Mouse (Mus musculus) heart, postnatal 14 days (tissue): ENCODE results near the gene Map2k4. TPM values are rescaled to one million over a fixed set of nuclear protein-coding genes. Genes with fewer than 3 reads are reported as not detected.
A peak's percentile ranks its signal among the peaks of the same experiment; 100 is the strongest.

Source experiments
- DNase-seq, 2 experiments: peaks; one replicate each; pipeline ENCODE4 v3.0.0; 2021 to 2022
- intact Hi-C: fragments of 180-260 bp; cut with DNase I; formaldehyde crosslinking; loops from one replicate; pipeline ENCODE4 v1.15.1; 2025
- total RNA-seq, 2 experiments: library from RNA; stranded (reverse); gene quantifications; 2 replicates each; pipeline ENCODE4 v1.2.3; 2021

Gene Map2k4
- total RNA-seq, 2 experiments from 2014 or later: 47.4 to 47.5 TPM

- intact Hi-C loops: no loop called here
- DNase-seq: no peak
Observed at GRCm38 (mm10) chr11:65777810-65778209, 10.3 kb downstream of the Map2k4 start.

- intact Hi-C loops: no loop called here
- DNase-seq: no peak
Observed at GRCm38 (mm10) chr11:65776906-65777611, 11.0 kb downstream of the Map2k4 start.

DNA sequence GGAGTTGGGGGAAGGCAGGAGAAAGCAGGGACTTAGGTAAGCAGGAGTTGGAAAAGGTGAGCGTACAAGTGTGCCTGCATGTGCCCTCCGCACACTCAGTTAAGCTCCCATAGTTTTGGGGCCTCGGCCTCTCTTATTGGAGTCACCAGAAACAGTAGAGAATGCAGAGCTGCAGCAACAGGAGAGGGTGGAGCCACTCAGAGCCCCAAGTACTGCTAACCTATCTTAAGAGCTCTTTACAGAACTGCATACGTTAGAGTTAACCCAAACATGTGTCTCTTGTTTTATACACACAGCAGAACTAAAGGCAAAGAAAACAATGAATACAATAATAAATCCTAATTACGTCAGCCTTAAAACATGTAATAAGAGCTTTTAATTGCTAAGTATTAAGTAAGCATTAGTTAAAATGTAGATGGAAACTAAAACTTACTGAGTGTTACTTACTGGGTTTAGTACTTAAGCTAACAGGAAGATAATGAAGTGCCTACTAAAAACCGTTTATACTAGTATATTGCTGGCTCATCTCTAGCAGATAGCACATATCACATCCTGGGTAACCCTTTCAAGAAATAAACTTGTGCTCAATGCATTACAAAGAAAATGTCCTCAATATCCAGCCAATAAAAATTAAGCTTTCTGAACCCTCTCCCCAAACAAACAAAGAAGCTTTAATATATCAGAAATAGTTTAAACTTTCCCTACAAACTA lies 14.0 kb downstream of the Map2k4 start:
- DNase-seq: no peak
- intact Hi-C loops: no loop called here

DNA sequence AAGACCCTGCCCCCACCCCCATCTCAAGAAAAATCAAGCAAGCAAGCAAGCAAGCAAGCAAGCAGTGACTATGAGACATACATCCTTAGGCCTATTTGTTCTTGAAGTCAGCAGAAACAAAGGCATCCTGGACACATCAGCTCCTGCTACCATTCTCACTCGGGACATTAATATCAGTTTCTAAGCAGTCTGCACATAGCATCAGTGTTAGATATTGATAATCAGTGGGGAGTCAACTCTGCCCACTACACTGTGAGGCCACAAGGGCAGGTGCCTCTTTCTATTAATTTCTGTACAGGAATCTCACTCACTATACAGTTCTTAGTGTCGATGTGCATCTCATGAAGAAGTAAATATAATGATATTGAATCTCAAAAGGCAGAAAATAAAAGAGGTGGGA lies 14.6 kb downstream of the Map2k4 start:
- no peak for DNase-seq
- intact Hi-C loops: no loop called here

GRCm38 (mm10) chr11:65771546-65771945 lies 16.6 kb downstream of the Map2k4 start:
- intact Hi-C loops: no loop called here
- no peak for DNase-seq

GRCm38 (mm10) chr11:65769990-65770389 lies 18.1 kb downstream of the Map2k4 start:
- intact Hi-C loops: no loop called here
- no peak for DNase-seq

- DNase-seq: no peak
- intact Hi-C loops: no loop called here
Observed at GRCm38 (mm10) chr11:65768445-65768844, 19.7 kb downstream of the Map2k4 start.

DNA sequence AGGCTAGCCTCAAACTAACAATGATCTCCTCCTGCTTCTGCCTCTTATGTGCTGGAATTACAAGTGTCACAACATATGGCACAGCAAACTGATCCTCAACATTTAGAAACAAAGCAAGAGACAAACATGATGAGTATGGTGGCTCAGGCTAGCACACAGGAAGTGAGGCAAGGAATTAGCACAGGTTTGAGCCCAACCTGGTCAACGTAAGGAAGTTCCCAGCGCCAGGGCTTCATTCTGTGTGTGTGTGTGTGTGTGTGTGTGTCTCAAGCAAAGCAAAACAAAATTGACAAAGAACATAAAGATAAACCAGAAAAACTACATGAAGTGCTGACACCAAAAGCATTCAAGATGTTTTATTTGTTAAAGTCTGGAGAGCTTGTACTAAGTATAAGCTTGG lies 27.2 kb downstream of the Map2k4 start:
- DNase-seq: no peak
- intact Hi-C loops: no loop called here

- intact Hi-C loops: no loop called here
- no peak for DNase-seq
Observed at GRCm38 (mm10) chr11:65759350-65759749, 28.7 kb downstream of the Map2k4 start.

DNA sequence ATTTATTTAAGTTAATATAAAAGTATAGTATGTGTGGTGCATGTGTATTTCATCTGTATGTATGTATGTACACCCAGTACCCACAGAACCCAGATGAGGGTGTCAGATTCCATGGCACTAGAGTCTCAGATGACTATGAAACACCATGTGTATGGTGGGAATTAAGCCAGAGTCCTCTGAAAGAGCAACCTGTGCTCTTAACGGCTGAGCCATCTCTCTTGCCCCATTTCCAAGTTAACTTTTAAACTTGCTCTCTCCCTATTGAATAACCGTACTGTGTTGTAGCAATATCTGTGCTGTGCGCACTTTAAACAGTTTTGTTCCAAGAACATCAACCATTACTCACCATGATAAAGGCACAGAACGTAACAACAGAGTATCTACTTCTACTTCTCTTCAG lies 33.9 kb downstream of the Map2k4 start:
- no peak for DNase-seq
- intact Hi-C loops: no loop called here

DNA sequence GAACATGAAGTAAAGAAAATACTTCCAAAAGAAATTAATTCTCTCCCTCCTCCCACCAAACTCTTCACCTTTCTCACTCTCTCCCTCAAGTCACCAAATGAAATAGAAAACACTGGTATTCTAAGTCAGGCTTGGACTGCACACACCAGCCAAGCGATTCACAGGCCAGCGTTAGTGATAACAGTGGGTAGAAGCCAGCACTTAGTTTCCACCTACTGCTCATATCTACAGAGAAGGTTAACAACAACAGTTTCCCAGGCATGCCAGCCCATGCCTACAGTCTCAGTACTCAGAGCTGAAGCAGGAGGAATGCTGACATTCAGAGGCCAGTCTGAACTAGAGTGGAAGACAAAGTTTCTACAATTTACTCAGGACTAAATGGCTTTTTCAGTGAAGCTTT lies 34.5 kb downstream of the Map2k4 start:
- intact Hi-C loops: no loop called here
- DNase-seq: peak in 1 of 2 experiments; percentile 23

- no peak for DNase-seq
- intact Hi-C loops: no loop called here
Observed at GRCm38 (mm10) chr11:65750546-65750945, 37.6 kb downstream of the Map2k4 start.

- no peak for DNase-seq
Observed at GRCm38 (mm10) chr11:65747433-65747832, 40.7 kb downstream of the Map2k4 start.

DNA sequence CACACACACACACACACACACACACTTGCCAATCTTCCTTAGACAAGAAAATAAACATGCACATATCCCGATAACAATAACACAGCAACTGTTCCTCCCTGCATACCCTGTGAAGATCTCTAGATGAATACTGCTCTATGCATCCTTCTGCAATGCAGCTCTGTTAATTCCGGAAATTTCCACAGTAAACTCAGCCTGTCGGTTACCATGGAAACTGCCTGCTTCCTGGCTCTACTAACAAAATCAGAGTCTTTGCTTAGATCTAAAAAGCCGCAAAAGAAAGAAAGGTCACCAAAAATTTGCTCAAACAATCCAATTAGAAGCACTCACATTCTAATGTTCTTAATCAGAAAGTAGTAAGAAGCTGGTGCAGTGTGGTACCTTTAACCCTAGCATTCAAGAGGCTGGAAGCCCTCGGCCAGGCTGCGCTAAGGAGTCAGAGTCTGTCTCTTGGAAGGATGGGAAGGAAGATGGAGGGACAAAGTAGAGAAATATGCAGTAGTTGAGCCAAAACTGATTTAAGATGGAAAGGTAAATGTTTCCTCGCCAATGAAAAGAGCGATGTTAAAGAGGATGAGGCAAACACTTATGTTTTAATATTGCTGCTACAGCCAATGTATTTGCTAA lies 42.3 kb downstream of the Map2k4 start:
- intact Hi-C loops: no loop called here
- no peak for DNase-seq

More at GRCm38 (mm10) chr11:65747433-65747832, 40.7 kb downstream of the Map2k4 start:
- intact Hi-C loops: no loop called here

GRCm38 (mm10) chr11:65743866-65744265 lies 44.2 kb downstream of the Map2k4 start:
- intact Hi-C loops: no loop called here
- peak; percentile 13 to 37 for DNase-seq

DNA sequence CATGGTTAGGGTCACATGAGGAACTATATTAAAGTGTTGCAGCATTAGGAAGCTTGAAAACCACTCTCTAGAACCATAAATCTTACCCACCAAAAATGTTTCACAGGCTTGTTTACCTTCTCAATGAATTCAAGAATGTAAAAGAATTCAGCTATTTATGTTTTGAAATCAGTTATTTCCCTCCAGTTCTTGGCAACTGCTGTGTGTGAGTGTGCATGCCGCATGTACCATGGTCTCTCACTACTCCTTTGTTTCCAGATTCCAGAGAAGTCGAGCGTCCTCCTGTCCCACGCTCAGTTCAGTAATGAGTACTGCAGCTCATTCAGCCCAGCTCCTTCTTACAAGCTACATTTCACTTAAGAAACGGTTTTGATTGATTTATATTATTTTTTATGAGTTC lies 47.3 kb downstream of the Map2k4 start:
- no peak for DNase-seq
- intact Hi-C loops: no loop called here

- no peak for DNase-seq
- intact Hi-C loops: no loop called here
Observed at GRCm38 (mm10) chr11:65740390-65740789, 47.7 kb downstream of the Map2k4 start.

DNA sequence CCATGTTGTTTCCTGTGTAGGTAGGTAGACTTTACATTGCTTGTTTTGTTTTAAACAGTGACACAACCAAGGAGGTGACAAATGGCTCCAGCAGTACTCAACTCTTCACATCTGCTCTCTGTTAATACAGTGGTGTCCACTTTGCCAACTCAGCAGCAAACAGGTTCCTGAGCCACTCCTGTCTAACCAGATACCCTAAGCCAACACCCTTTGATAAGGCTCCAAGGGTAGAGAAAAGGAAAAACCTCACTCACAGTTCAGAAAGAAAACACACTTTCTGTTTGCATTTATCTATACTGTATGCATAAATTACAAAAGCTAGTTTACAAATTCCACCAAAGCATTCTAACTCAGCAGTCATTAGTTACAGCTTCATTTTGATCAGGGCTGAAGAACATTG lies 48.2 kb downstream of the Map2k4 start:
- intact Hi-C loops: no loop called here
- DNase-seq: no peak

- no peak for DNase-seq
- intact Hi-C loops: no loop called here
Observed at GRCm38 (mm10) chr11:65734656-65735055, 53.4 kb downstream of the Map2k4 start.

DNA sequence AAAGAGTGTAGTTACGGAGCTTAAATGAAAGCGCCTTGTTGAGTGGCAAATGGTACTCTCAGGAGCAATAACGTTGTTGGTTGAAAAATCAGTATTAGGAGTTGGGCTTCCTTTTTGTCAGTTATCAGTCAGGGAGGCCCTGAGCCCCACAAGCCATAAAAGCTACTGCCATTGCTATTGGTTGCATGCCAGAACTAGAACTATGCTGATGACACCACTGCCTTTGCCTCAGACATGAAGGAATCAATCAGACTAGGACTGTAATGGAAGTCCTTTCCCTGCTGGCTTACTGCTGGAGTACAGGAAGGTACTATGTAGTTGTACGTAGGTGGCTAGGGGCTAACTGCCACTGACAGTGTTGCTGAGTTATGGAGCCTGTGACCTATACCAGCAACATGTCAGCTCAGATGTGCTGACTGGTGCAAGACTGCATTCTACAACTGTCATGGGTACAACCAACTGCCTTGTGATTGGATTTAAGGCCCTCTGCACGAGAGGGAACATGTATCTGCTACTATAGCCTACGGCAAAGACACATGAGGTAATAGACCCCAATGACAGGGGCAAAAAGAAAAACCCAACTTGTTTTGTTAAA lies 58.4 kb downstream of the Map2k4 start:
- DNase-seq: no peak
- intact Hi-C loops: loop anchor here (10.0 kb wide), 1 partner anchor 55 kb away; the partner anchor contains the start of gene Map2k4

- DNase-seq: no peak
- intact Hi-C loops: loop anchor here (10.0 kb wide), 1 partner anchor 56 kb away; the partner anchor contains the start of gene Map2k4
Observed at GRCm38 (mm10) chr11:65728906-65729305, 59.2 kb downstream of the Map2k4 start.
